Mouse (Mus musculus) testis, adult 2 months (tissue): Measurements from ENCODE around the gene Zfp444. TPM values are rescaled to one million over a fixed set of nuclear protein-coding genes. Genes with fewer than 3 reads are reported as not detected.
"Not testable (repeated sequence)": the region's sequence is repeated elsewhere in the genome, so short reads cannot be mapped to it uniquely, and the experiment has no call there.

Experiments used
- H3K27ac ChIP-seq: fragments of 200-500 bp; 2 replicates; pipeline ENCODE4 v1.5.1; 2012; ENCODE audit warnings: low read depth, low read length; ENCODE audit not compliant: control insufficient read depth, insufficient read depth
- H3K27me3 ChIP-seq: fragments of 200-500 bp; 2 replicates; pipeline ENCODE4 v1.6.1; 2012; ENCODE audit warnings: mild to moderate bottlenecking, low read length, moderate library complexity; ENCODE audit not compliant: control insufficient read depth, insufficient read depth
- H3K36me3 ChIP-seq: fragments of 200-500 bp; 2 replicates; pipeline ENCODE4 v1.6.1; 2012; ENCODE audit warnings: mild to moderate bottlenecking, low read length; ENCODE audit not compliant: control insufficient read depth, insufficient read depth
- H3K4me1 ChIP-seq: fragments of 200-500 bp; 2 replicates; pipeline ENCODE4 v1.6.1; 2012; ENCODE audit warnings: low read length; ENCODE audit not compliant: control insufficient read depth, insufficient read depth
- H3K4me3 ChIP-seq: fragments of 200-500 bp; 2 replicates; pipeline ENCODE4 v1.5.1; 2012; ENCODE audit warnings: low read depth, mild to moderate bottlenecking, low read length, moderate library complexity, mixed read lengths; ENCODE audit not compliant: control insufficient read depth
- CTCF ChIP-seq: fragments of 200-500 bp; IDR thresholded peaks from 2 replicates; pipeline ENCODE4 v1.5.1; 2012; ENCODE audit warnings: low read depth, mild to moderate bottlenecking, inconsistent platforms, low read length, moderate library complexity; ENCODE audit not compliant: control insufficient read depth, insufficient read depth, insufficient replicate concordance
- POLR2A ChIP-seq: fragments of 200-500 bp; IDR thresholded peaks from 2 replicates; pipeline ENCODE4 v1.6.1; 2012; ENCODE audit warnings: low read depth, mild to moderate bottlenecking, inconsistent platforms, low read length, moderate library complexity; ENCODE audit not compliant: control insufficient read depth
- polyA plus RNA-seq: library from polyadenylated mRNA; depleted of rRNA; stranded (reverse); fragments of >200 nt; gene quantifications from 2 replicates; pipeline ENCODE4 v1.2.3, GENCODE M21; 2012; rRNA removed

The Zfp444 gene
- polyA plus RNA-seq, 1 experiment = 21.6 TPM

DNA sequence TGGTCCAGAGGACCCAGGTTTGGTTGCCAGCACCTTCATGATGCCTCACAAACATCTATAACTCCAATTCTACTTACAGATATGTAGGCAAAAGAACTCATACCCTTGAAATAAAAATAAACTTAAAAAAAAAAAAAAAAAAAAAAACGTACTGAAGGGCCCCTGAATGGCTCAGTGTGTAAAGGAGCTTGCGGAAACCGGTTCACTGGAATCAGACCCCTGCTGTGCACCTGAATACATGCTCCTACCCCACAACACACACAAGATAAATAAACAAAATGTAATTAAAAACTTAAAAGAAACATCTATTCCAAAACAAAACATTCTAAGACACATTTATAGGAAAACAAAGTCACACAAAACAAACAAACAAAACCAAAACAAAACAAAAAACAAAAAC, 48.1 kb downstream of the Zfp444 start:
- Histone ChIP-seq H3K27me3 (no peaks in the 10 kb centered on the region), H3K4me1 (peaks cover 9% of the 10 kb centered on the region), H3K27ac (no peak overlapping the region), H3K4me3 (no peak overlapping the region), H3K36me3 (no peaks in the 10 kb centered on the region)
- no peak for TF ChIP-seq CTCF
- TF ChIP-seq POLR2A = no peak

GRCm38 (mm10) chr7:6221978-6222377, 50.0 kb downstream of the Zfp444 start, which contains the start of gene Zscan5b:
Gene Zscan5b, plus strand, starts transcription at chr7:6222278.
- no peaks in the 10 kb centered on the region for H3K27me3 ChIP-seq
- H3K27ac ChIP-seq = no peak within 1 kb of the TSS
- no peaks in the 10 kb centered on the region for H3K36me3 ChIP-seq
- H3K4me1 ChIP-seq = peaks cover 9% of the 10 kb centered on the region
- no peak within 1 kb of the TSS for H3K4me3 ChIP-seq
- no peak for TF ChIP-seq POLR2A
- no peak for TF ChIP-seq CTCF

DNA sequence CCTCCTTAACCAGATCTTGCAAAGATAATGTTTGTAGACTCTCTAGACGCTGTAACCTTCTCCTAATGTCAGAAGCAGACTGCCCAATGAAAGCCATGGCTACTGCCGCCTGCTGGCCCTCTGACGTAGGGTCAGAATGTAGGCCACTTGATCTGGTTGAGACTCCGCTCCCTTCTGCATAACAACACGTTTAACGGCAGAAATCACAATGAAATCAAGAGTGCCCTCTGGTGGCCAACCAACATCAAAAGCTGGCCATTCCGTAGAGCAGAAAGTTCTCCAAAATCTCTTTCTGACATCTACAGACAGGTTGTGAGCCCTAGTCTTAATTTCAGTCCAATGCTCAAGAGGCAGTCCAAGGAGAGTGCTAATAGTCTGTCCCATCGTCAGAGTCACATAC, 56.5 kb downstream of the Zfp444 start:
- H3K27ac ChIP-seq, H3K27me3 ChIP-seq, H3K36me3 ChIP-seq, H3K4me3 ChIP-seq, H3K4me1 ChIP-seq: not testable (repeated sequence)

- H3K27me3 ChIP-seq = no peaks in the 10 kb centered on the region
- H3K4me1 ChIP-seq = no peaks in the 10 kb centered on the region
- TF ChIP-seq CTCF = no peak
- no peak for TF ChIP-seq POLR2A
- H3K4me3 ChIP-seq = no peak overlapping the region
- no peak overlapping the region for H3K27ac ChIP-seq
- H3K36me3 ChIP-seq = no peaks in the 10 kb centered on the region
These were observed 67.8 kb downstream of the Zfp444 start for GRCm38 (mm10) chr7:6239787-6240186.

GRCm38 (mm10) chr7:6240841-6241425, 68.9 kb downstream of the Zfp444 start:
- peak; percentile 39; the same call in 1 of the 2 replicates for TF ChIP-seq CTCF
- H3K4me3 ChIP-seq, H3K27me3 ChIP-seq, H3K27ac ChIP-seq, H3K36me3 ChIP-seq, H3K4me1 ChIP-seq: not testable (repeated sequence)

Other genes with a start within 250 kb of the Zfp444 start
- 0.06 and 0.11 TPM in 2 replicates for gene Vmn1r65, start 161.2 kb upstream of the Zfp444 start, polyA plus RNA-seq
- gene Nlrp4c, start 127.1 kb upstream of the Zfp444 start, polyA plus RNA-seq = 0.90 and 0.91 TPM in 2 replicates
- gene Zfp787, start 16.2 kb upstream of the Zfp444 start, polyA plus RNA-seq = 41.0 and 45.8 TPM in 2 replicates
- gene Galp, start 24.9 kb downstream of the Zfp444 start, polyA plus RNA-seq = not detected in 2 replicates
- gene Zscan5b, start 50.1 kb downstream of the Zfp444 start, polyA plus RNA-seq = 2.5 and 2.6 TPM in 2 replicates
- 0.35 and 0.46 TPM in 2 replicates for gene Epp13, start 80.5 kb downstream of the Zfp444 start, polyA plus RNA-seq
- gene Zfp667, start 114.4 kb downstream of the Zfp444 start, polyA plus RNA-seq = 2.6 and 3.1 TPM in 2 replicates
- 1.2 and 1.7 TPM in 2 replicates for gene Zfp583, start 159.1 kb downstream of the Zfp444 start, polyA plus RNA-seq
- gene Gm3854, start 171.5 kb downstream of the Zfp444 start, polyA plus RNA-seq = 0.88 and 1.1 TPM in 2 replicates
- 2.5 and 2.8 TPM in 2 replicates for gene Zfp78, start 191.1 kb downstream of the Zfp444 start, polyA plus RNA-seq
- 2.6 and 2.9 TPM in 2 replicates for gene Zfp28, start 211.1 kb downstream of the Zfp444 start, polyA plus RNA-seq
- gene Smim17, start 226.5 kb downstream of the Zfp444 start, polyA plus RNA-seq = 0.61 and 1.2 TPM in 2 replicates
- gene Gm20715, start 238.1 kb downstream of the Zfp444 start, polyA plus RNA-seq = 1.7 and 2.4 TPM in 2 replicates